Mouse (Mus musculus): Measurements from ENCODE around the gene Edem2.
"Not testable (repeated sequence)": the region's sequence is repeated elsewhere in the genome, so short reads cannot be mapped to it uniquely, and the experiment has no call there.

Edem2 gene

DNA sequence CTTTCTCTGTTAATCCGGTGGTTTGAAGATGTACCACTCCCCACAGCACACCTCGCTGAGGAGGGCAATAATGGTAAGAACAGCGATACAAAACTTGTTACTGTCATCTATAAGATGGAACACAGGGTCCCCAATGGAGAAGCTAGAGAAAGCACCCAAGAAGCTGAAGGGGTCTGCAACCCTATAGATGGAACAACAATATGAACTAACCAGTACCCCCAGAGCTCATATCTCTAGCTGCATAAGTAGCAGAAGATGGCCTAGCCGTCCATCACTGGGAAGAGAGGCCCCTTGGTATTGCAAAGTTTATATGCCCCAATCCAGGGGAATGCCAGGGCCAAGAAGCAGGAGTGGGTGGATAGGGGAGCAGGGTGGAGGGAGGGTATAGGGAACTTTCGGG lies 6.5 kb upstream of the Edem2 start, which contains the start of gene Gm17581:
Gm17581 (minus strand) TSS at position 101 of the 400 bp plus-strand sequence.
- not testable (repeated sequence) for DNase-seq (ENCODE audit: low spot score)

GRCm38 (mm10) chr2:155735080-155735479 lies 5.8 kb upstream of the Edem2 start:
- no peak for DNase-seq (ENCODE audit: low spot score)

DNA sequence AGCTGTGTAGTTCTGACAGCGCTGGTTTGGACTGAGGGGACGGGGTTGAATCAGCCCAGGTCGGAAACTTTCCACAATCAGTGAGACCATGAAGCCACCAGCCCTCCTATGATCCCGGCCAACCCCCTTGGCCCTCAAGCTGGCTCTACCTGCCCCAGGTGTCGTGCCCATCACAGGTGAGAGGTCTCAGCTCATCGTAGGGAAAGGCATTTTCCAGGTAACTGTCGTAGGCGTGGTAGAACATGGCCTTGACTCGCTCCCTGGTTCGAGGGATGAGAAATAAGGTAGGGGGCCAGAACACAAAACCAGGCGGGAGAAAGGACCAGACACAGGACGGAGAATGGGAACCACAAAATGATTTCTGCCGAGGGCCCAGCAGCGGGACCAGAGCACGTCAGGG lies 533 bp downstream of the Edem2 start:
- no peak for DNase-seq (ENCODE audit: low spot score)

- no peak for DNase-seq (ENCODE audit: low spot score)
Observed at GRCm38 (mm10) chr2:155727764-155728395, 1.4 kb downstream of the Edem2 start.

DNA sequence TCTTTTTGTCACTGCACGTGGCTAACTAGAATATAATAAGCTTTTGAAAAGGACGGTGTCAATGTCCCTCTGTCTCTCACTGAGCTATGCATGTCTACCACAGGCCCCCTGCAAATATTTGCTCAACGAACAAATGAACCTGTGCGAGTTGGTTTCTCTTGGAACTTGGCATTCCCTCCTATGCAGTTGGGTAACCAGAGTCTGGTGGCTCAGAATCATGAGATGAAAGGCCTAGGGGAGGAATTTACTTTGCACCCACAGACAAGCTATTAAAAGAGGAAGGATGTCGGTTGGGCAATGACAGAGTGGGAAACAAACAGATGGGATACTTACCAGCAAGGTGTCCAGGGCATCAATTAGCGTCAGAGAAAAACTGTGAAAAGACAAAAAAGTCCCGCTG lies 3.0 kb downstream of the Edem2 start:
- no peak for DNase-seq (ENCODE audit: low spot score)

DNA sequence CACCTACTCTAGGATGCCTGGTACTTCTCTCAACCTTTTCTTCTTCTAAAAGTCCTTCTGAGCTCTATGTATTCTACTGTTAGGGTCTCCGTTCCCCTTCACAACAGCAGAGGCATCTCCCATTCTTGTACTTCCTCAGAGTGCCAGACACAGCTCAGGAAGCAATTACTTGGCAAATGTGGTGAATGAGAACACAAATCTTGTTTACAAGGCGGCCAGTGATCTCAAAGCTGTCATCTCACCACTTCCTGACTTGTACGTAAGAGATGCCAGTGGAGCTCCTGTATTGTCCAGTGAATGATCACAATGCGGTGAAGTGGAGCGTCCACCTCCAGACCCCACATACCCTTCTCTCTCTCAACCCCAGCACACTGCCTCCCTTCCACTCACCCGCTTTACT lies 4.7 kb downstream of the Edem2 start:
- DNase-seq (ENCODE audit: low spot score): no peak

DNA sequence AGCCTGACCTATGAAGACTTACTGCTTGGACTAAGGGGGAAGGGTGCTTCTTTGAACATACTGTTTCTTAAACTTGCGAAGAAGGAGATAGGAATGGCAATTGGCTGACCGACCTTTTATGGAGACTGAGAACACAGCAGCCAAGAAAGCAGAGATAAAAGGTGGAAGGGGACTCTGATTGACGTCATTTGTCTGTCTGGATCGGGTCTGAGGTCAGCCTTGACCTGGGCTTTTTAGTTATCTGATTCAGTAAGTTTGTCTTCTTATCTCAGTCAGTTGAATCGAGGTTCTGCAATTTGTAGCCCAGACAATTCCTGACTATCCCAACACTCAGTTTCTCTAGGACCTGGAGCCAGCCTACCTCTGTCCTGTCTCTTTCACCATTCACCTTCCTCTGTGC lies 5.2 kb downstream of the Edem2 start:
- DNase-seq (ENCODE audit: low spot score): no peak

DNA sequence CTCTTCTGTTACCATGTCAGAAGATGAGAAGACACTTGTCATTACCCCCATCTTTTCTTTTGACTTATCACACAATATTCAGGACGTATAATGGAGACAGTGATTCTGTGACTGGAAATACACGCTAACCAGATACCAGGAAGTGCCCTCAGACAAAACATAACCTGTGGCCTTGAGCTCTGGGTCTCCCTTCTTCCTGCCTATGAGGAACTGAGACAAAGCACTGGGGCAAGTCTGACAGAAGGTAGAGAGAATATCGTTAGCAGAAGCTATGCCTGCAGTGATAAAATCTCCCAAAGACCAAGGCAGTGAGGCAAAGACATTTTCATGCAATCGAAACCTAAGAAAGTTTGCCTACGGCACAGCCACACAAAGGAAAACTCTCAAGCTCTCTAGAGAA lies 8.7 kb downstream of the Edem2 start:
- DNase-seq (ENCODE audit: low spot score): no peak

- DNase-seq (ENCODE audit: low spot score): no peak
Observed at GRCm38 (mm10) chr2:155717082-155717990, 11.9 kb downstream of the Edem2 start.

GRCm38 (mm10) chr2:155710557-155710956 lies 18.7 kb downstream of the Edem2 start:
- DNase-seq (ENCODE audit: low spot score): no peak

DNA sequence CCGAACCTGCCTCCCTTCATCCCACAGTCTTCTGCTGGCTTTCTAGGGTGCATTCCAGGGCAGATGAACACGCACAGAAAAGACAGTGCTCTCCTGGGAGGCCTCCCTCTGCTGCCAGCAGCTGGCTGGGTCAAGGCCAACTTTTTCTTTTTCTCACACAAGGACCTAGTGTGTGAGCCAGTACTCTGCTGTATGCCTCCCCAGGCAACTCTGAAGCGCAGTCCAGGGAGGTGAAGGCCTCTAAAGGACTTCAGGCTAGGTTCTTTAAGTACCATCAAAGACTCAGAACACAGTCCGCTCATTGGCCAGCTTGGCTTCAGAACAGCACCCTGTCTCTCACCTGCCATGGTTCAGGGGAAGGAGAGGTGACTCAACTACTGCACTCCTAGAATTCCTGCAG lies 22.0 kb downstream of the Edem2 start:
- no peak for DNase-seq (ENCODE audit: low spot score)

DNA sequence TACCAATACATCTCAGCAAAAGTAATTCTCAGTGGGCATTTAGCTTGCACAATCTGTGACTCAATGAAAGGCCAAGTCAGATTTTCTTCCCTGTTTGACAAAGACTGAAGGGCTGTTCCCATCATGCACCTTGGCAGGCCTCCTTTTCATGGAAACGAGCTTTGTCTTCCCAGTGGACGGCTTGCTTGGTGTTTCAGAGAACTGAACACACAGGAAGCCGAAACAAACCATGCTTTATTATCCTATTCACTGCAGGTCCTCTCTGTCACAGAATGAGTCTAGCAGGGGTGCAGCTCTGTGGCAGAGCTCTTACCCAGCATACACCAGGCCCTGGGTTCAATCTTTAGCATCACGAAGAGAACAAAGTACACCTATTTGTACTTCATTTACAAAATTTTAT lies 25.6 kb downstream of the Edem2 start:
- no peak for DNase-seq (ENCODE audit: low spot score)

GRCm38 (mm10) chr2:155701399-155701919 lies 27.8 kb downstream of the Edem2 start:
- peak; percentile 34 for DNase-seq (ENCODE audit: low spot score)

- DNase-seq (ENCODE audit: low spot score): not testable (repeated sequence)
Observed at GRCm38 (mm10) chr2:155698443-155698842, 30.8 kb downstream of the Edem2 start.

- DNase-seq (ENCODE audit: low spot score): no peak
Observed at GRCm38 (mm10) chr2:155696851-155697250, 32.4 kb downstream of the Edem2 start.

- peak; percentile 83 for DNase-seq (ENCODE audit: low spot score)
Observed at GRCm38 (mm10) chr2:155696091-155696558, 33.1 kb downstream of the Edem2 start.

DNA sequence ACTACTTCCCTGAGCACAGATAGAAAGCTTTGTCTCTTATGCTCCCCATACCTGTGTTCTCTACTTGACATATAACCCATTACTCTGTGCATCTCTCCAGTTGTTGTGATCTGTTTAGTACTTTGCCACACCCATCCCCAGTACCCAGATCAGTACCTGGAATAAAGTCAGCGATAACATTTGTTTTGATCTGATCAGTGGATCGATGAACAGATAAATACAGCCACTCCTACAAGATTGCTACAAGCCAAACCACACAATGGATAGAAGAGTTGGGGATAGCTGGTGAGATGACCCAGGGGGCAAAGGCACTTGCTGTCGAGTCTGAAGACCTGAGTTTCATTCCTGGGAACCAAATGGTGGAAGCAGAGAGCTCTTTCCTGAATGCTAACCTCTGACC lies 34.0 kb downstream of the Edem2 start:
- no peak for DNase-seq (ENCODE audit: low spot score)

DNA sequence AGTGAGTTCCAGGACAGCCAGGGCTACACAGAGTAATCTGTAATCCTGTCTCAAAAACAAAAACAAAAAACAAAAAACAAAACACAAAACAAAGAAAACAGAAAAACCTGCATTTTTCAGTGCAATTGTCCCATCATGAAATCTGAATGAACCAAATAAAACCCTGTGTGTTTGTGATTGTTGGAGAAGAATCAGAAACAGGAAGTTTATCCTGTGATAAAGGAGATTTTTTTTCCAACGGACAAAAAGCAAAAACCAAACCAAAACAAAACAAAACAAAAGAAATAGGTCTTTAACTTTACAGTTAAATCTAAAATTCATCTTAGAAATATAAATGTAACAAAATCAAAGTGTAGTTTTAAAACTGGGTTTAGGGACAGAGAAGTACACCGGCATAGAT lies 34.7 kb downstream of the Edem2 start:
- DNase-seq (ENCODE audit: low spot score): no peak

GRCm38 (mm10) chr2:155693136-155693535 lies 36.1 kb downstream of the Edem2 start:
- DNase-seq (ENCODE audit: low spot score): no peak

GRCm38 (mm10) chr2:155691723-155692493 lies 37.4 kb downstream of the Edem2 start, which contains the start of gene Trpc4ap:
Trpc4ap (minus strand) TSS chr2:155692384.
- peak; percentile 96 for DNase-seq (ENCODE audit: low spot score)

- DNase-seq (ENCODE audit: low spot score): no peak
Observed at GRCm38 (mm10) chr2:155691336-155691722, 37.9 kb downstream of the Edem2 start.

DNA sequence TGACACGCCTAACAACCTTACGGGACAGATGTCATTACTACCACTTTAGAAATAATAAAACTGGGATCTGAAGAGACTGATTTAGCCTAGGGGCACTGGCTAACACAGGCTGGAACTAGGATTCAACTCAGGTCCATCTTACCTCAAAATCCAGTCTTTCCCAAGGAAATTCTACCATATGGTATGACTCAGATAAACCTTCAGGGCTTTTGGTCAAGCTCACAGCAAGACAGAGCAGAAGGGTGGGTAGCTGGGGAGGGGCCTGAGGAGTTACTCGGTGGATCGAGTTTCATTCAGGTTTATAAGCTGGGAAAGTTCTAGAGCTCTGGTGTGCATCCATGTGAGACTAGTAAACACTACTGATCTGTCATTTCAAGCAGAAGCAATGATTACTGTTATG lies 40.1 kb downstream of the Edem2 start:
- DNase-seq (ENCODE audit: low spot score): no peak
